Mouse (Mus musculus) left cerebral cortex, postnatal 14 days (tissue): ENCODE results near the gene Cops3. TPM values are rescaled to one million over a fixed set of nuclear protein-coding genes. Genes with fewer than 3 reads are reported as not detected.

Source experiments
- DNase-seq, 2 experiments: peaks; one replicate each; pipeline ENCODE4 v3.0.0; 2021 to 2022; ENCODE audit warnings: low spot score in 2 of 2, mixed read lengths in 1 of 2
- intact Hi-C: fragments of 180-260 bp; cut with DNase I; formaldehyde crosslinking; loops from one replicate; pipeline ENCODE4 v1.15.1; 2025
- total RNA-seq, 2 experiments: library from RNA; stranded (reverse); gene quantifications; 2 replicates each; pipeline ENCODE4 v1.2.3; 2021

The Cops3 gene
- total RNA-seq, 2 experiments from 2014 or later, result 67.4 to 68.9 TPM

DNA sequence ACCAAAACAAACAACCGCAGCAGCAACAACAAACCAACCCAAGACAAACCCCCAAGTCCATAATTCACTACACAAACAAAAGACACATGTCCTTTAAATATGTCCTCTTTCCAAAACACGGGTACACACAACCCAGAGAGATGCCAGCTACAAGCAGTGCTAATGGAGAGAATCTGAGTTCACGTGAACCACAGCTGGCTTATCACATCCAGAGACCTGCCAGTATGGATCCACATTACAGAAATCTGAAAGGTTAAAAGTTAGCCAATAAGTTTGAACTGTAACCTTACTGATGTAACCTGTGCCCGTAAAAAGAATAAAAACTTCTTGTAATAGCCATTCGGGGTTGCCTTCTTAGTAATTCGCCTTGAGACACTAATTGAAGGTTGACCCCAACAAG lies 24.7 kb downstream of the Cops3 start:
- DNase-seq, result no peak
- intact Hi-C loops, result no loop called here

DNA sequence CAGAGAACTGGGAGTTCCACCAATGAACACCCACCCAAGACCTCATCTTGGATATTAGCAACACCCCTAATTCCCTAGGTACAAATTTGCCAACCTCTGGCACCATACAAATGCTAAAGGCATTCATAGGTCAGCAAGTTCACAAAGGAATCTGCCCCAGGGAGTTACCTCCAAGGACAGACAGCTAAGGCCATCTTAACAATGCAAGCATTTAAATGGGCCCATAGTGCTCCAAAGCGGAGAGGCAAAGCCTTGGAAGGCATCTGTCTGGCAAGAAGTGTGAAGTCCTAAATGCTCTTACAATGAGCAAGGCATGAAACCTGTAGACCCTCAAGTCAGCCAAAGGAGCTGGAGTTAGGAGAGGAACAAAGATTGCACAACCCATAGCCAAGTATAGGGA lies 25.3 kb downstream of the Cops3 start:
- no peak for DNase-seq
- intact Hi-C loops, result no loop called here

DNA sequence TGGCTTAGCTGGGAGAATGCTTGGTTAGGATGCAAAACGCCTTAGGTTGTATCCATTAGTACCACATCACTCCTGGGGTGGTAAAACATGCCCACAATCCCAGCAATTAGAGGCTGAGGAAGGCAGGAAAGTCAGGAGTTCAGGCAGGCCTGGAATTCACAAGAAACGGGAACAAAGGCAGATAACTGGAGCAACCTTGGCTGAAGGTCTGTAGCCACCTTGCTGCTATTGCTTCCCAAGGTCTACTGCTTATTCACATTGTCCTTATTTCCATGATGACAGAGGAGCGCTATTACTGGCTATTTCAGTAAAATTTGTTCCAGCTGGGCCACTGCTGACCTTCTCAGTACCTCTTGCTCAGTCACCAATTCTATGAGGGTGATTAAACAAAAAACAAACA lies 26.4 kb downstream of the Cops3 start:
- DNase-seq, result no peak
- intact Hi-C loops, result no loop called here

DNA sequence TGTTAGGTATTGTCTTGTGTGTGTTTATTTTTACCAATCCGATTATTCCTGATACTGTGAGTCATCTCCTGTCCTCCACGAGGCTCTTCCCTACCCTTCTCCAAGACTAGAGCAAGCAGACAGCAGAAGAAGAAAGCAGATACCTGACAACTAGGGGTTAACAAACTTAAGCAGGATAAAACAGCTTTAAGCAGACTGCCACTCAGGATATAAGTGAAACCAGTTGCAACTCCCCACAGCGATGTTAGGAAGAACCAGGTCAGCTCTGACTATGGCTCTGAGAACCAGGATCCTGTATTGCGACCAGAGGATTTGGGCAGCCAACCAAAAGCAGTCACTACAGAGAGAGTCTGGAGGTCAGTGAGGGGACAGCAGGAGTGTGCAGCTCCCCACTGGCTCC lies 28.4 kb downstream of the Cops3 start:
- DNase-seq, result no peak
- intact Hi-C loops, result no loop called here

DNA sequence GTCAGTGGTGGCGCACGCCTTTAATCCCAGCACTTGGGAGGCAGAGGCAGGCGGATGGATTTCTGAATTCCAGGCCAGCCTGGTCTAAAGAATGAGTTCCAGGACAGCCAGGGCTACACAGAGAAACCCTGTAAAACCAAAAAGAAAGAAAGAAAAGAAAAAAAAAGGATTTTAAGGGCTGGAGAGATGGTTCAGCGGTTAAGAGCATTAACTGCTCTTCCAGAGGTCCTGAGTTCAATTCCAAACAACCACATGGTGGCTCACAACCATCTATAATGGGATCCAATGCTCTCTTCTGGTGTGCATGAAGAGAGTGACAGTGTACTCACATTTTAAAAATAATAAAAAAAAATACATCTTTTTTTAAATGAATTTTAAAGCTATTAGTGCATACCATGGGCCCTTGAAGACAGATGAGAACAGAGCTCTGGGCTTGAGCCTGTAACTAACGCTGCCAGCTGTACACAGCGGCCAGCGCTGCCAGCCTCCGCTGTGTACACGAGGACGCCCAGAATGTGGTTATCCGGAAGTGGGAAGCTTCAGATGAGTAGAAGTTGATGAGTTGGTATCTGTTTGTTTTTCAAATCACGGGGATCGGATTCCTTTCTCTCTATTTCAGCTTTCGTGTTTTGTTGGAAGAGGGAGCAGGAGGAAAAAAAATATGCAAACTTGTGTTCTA lies 29.0 kb downstream of the Cops3 start:
- DNase-seq, result no peak
- intact Hi-C loops, result no loop called here

DNA sequence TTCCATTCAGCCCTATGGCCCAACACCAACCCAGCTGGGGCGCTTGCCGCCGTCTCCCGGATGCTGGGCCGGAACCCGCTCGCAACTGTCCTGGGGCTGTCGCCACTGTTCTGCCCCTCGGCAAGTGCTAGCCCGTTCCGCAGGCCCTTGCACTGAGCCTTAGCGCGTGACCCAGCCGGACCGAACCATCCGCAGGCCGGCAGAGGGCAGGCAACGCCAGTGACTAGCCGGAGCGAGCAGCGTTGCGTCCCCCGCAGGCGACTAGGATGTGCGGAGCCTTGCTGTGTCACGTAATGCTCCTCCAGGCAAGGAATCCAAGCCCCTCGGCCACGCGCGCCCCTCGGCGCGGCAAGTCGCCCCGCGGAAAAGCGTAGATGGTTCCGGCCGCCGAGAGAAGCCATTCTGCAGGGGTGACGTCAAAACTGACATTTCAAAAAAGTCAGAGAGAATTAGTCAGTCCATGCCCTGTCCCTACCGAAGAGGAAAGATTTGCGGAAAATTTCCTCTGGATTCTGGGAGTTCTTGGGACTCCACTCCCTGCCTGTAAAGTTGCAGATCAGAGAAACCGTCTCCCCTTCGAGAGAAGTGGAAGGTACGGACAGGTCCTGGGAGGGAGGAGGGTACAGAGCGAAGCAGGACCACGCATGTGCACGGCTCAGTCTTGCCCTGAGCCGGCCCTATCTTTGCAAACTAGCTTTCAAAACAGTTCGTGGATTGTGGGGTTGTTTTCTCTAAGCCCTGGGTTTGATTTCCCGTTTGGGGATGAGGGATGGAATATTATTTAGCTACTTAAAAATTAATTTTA lies 29.8 kb downstream of the Cops3 start, which contains the start of gene Flcn:
Flcn (minus strand) TSS at position 347 of the 805 bp plus-strand sequence.
- peak; percentile 78 to 85 for DNase-seq
- intact Hi-C loops, result no loop called here

DNA sequence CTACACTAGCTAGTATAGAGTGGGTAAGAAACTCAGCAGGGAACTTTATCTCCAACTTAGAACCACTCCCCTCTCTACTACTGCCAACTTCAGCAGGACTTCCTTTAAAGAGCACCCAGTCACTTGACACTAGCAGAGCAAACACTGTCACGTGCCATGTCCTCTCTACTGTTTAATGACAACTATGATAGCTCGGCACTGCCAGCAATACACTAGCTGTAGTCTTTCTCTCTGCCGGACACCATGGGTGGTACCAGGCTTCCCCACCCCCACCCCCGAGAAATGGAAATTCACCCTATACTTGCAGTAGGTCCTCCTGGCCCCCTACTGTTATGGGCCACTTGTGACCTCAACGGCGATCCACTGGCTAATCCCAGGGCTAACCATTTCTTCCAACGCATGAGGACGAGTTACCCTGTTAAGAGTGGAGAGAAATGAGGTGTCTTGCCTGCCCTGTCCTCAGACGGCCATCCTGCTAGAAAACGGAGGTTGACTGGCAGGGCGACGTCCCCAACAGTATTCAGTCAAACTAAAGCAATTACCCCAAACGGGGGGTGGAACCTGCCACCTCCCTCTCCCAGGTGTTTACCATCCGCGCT lies 30.5 kb downstream of the Cops3 start:
- intact Hi-C loops, result no loop called here
- peak in 1 of 2 experiments; percentile 40 for DNase-seq

DNA sequence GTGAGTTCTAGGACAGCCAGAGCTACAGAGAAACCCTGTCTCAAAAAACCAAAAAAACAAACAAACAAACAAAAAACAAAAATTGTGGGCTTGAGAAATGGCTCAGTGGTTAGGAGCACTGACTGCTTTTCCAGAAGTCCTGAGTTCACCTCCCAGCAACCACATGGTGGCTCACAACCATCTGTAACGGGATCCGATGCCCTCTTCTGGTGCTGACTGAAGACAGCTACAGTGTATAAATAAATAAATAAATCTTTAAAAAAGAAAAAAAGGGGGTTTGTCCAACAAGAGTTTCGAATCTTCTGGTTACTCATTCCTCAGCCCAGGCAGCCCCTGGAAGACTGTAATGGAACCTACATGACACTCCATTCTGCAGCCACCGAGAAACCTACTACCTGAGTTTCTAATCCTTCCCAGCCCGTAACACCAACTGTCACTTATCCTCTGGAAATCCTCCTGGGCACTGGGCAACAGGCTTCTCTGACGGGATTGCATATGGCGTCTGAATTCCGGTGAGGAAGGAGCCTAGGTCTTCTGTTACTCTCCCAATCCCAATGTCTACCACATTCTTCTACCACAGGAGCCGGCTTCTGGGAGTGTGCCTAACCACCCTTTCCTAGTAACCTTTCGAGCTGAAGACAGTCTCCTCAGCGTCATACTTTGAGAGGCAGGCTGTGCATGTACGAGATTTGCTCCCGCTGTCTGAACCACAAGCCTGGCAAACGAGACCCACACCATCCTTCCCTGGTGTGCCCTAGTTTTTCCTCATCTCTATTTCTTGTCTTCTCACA lies 31.3 kb downstream of the Cops3 start:
- intact Hi-C loops, result no loop called here

DNA sequence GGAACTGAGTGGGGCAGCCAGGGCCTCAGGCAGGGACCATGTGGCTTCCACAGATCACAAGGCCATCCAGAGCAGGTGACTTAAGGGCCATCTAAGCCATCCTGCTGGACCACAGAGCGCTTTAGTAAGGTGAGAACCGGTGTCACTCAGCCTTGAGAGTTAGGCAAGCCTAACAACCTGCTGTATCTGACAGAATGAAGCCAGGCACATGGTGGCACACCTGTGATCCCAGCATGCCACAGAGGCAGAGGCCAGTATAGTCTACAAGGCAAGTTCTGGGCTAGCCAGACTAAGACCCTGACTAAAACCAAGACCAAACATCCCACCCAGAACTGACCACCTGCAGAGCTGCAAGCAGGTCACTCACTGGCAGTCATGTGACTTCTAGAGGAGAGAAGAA lies 34.0 kb downstream of the Cops3 start:
- intact Hi-C loops, result no loop called here
- DNase-seq, result no peak

More for the DNA sequence above, 31.3 kb downstream of the Cops3 start:
- DNase-seq, result no peak

DNA sequence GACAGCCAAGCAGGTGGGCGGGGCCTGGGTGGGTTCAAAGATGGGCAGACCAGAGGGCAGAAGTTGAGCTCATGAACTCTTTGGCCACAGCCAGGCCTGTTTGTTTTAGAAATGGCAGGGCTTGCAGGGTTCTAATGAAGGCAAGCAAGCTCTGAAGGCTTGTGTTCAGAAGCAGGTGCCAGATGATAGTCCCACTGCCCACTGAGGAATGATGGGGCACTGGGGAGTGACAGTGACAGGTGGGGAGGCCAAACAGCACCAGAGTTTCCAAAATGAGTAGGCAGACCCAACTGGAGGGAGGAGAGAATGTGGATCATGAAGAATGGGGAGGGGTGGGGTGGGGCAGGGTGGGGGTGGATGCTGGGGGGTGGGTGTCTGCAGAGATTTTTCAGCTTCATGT lies 34.4 kb downstream of the Cops3 start:
- no peak for DNase-seq
- intact Hi-C loops, result no loop called here

DNA sequence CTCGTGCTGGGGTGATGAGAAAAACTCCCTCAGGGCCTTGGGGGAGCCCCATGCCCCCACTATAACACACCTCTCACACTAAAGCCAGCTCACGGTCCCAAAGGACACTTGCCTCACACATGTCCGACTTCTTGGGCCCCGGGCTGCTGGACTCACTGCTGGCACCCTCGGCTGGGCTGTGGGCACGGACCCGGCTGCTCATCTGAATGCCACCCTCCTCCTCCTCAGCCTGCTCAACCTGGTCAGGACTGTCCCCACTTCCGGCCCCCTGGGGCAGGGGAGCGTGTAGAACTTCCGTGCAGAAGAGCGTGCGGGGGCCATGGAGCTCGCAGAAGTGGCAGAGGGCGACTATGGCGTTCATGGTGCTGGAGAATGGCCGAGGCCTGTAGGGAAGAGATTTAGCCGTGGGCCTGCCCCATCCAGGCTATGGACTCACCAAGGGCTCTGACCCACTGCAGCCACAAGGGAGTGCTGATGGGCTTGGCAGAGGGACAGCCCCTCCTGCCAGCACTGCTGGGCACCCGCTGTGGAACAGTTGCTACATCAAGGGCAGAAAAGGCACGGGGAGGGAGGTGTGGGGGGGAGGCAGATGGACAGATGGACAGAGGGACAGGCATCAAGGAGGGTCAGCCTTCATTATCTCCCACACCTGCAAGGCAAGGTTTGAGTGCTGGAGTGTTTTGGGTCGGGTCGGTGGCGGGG lies 35.1 kb downstream of the Cops3 start:
- no peak for DNase-seq
- intact Hi-C loops, result no loop called here

DNA sequence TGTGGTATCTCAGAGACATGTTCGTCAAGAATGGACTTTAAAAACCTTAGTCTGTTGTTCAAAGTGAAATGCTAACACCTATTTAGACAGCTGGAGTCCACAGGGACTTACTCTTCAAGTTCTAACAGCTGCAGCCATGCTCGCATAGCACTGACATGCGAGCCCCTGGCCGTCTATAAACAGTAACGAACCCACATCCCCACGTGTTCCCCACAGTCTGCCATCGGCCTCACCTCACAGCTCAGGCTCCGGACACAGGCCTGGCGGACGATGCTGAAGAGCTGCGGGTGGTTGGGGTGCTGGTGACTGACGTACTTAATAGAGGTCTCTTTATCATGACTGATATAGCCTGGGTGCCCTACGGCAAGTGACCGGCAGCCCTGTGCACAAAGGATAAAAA lies 36.1 kb downstream of the Cops3 start:
- intact Hi-C loops, result no loop called here
- DNase-seq, result no peak

DNA sequence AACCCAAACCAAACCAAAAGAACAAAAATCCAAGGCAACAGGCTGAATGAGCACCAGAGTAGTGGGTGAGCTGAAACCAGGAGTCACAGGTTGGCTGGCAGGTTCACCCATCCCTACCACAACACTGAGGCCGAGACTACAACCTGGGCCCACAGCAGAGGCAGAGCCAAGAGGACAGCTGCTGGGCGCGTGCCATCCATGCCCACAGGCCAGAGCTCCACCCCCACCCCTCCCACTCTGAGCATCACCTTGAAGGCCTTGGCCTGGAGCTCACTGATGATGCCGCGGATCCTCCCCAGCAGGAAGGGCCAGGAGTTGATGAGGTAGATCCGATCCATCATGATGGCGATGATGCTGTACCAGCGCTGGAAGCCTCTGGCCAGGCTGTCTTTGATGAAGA lies 37.8 kb downstream of the Cops3 start:
- no peak for DNase-seq
- intact Hi-C loops, result no loop called here

DNA sequence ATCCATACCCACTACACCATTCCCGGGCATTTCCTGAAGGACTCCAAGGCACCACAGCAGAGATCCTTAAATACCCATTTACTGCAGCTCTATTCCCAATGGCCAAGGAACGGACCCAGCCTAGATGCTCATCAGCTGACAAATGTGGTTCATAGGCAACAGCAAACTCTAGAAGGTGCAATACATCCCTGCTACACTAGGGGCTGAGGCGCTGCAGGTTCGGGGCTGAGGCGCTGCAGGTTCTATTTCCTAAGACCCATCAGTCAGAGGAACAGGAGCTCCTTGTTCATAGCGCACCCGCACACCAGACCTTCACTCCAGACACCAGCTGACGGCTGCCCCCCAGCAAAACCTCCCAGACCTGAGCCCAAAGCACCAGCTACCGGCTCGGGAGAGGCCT lies 39.2 kb downstream of the Cops3 start:
- DNase-seq, result no peak
- intact Hi-C loops, result no loop called here

DNA sequence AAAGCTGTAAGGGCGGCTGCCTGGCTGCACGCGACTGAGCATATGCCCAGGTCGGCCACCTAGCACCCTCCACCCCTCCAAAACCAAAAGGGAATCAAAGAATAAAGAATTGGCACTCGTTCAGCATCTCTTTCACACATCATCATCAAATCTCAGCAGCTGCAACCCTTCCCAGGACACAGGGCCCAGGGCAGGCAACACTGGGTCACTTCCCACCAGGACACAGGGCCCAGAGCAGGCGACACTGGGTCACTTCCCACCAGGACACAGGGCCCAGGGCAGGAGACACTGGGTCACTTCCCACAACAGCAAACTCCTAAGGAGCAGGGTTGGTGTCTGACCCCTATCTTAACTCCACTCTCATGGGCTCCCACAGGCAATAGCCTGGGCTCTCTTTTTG lies 46.2 kb downstream of the Cops3 start:
- DNase-seq, result no peak
- intact Hi-C loops, result no loop called here

DNA sequence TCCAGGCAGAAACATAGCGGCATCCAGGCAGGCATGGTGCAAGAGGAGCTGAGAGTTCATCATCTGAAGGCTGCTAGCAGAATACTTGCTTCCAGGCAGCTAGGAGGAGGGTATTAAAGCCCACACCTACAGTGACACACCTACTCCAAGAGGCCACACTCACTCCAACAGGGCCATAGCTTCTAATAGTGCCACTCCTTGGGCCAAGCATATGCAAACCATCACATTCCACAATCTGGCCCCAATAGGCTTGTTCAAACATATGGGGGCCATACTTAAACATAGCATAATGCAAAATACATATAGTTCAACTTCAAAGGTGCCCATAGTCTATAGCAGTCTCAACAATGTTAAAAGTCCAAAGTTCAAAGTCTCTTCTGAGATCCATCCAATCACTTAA lies 50.3 kb downstream of the Cops3 start:
- no peak for DNase-seq
- intact Hi-C loops, result no loop called here

DNA sequence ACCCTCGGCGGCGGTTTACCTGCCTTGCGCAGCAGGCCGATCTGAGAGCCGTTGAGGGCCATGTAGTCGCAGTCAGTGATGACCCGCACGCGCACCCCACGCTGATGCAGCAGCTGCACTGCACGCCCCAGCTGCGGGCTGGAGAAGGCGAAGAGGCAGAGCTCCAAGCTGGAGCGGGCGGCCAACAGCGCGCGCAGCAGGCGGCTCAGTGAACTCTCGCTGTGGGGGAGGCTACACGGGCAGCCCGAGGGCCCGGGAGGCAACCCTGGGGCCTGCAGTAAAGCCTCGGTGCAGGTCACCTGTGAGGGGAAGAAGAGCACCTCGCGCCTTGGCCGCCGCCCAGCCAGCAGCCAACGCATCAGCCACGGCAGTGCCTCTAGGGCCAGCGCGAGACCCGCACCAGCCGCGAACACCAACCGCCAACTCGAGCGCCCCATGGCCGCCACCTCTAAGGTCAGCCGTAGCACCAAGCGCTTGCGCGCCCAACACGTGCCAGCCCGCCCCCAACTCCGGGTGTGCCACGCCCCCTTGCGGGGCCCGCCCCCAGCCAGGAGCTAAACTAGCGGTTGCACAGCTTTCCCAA lies 52.3 kb downstream of the Cops3 start, which contains the start of gene Pld6:
Pld6 (minus strand) TSS at position 447 of the 583 bp plus-strand sequence.
- DNase-seq, result no peak
- intact Hi-C loops, result no loop called here

DNA sequence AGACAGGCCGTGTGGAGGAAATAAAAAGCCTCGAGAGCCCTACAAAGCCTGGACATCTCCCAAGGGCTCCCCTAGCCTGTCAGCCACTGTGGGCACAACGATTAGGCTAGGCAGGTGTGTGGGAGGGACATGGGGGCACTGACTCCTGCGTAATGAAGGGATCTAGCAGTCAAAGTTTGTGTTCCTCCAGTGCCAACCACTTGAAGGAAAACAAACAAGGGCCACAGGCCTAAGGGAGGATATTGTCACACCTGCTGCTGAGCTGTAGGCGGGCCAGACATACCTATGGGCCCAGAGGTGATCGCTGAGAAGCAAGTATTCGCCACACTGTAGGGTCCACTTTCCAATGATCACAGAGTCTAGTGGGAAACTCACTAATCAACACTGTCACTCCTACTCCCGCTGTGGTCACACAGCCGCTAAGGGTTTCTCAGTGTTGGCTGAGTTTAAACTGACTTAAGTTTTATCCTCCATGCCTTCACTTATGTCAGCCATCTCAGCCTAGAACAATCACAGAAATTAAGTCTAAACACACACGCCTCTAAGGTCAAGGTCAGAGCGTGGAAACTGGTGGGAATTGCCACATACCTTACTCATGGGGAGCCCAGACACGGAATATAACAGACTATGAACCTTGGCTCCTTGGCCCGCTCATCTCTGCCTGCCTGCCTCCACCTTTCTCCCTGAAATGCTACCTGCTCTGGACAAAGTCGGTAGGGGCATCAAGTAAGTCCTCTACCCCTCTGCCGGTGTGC lies 53.0 kb downstream of the Cops3 start:
- DNase-seq, result no peak
- intact Hi-C loops, result no loop called here
